Mouse (Mus musculus): ENCODE results near the gene Pnkd.

DNA sequence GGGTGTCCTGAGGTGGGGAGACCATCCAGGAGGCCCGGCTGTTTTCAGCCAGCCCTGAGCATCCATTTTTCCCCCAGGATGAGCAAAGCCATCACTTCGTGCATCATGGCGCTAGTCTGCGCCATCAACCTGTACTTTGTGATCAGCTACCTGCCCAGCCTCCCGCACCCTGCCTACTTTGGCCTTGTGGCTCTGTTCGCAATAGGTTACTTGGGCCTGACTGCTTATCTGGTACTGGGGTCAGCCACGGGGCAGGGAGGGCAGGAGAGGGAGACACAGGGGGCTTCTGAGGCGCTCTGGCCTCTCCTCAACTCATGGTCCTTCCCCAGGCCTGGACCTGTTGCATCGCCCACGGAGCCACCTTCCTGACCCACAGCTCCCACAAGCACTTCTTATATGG lies 100.3 kb downstream of the Pnkd start:
- no peak for TF ChIP-seq CTCF (IDR thresholded peaks at IDR 0.05; ENCODE audit: extremely low read depth, insufficient read length, insufficient replicate concordance, low read depth, low read length)
- no peak for TF ChIP-seq POLR2A (IDR thresholded peaks at IDR 0.05; ENCODE audit: low read depth, low read length)

All from small intestine, adult 2 months (tissue).